Mouse (Mus musculus) intestine, embryonic 16.5 days (tissue): ENCODE data around the gene Exoc4. TPM values are rescaled to one million over a fixed set of nuclear protein-coding genes. Genes with fewer than 3 reads are reported as not detected.

ENCODE experiments used
- ATAC-seq: fragments of 200-750 bp; cut with Nextera tagmentation; 2 replicates; pipeline ENCODE4 v1.8.0; 2017; ENCODE audit warnings: moderate TSS enrichment, moderate library complexity
- H3K27ac ChIP-seq: fragments of 300-500 bp; sonication (generic); 2 replicates; pipeline ENCODE4 v1.5.1; 2014; ENCODE audit warnings: mild to moderate bottlenecking, low read length
- H3K27me3 ChIP-seq: fragments of 300-500 bp; sonication (generic); replicated peaks from 2 replicates; pipeline ENCODE4 v1.6.1; 2014; ENCODE audit warnings: low read length, control low read depth, mixed read lengths; ENCODE audit not compliant: control insufficient read depth, insufficient read depth
- H3K36me3 ChIP-seq: fragments of 300-500 bp; sonication (generic); 2 replicates; pipeline ENCODE4 v1.6.1; 2014; ENCODE audit warnings: low read length, control low read depth; ENCODE audit not compliant: control insufficient read depth, insufficient read depth
- H3K4me1 ChIP-seq: fragments of 300-500 bp; sonication (generic); 2 replicates; pipeline ENCODE4 v1.6.1; 2014; ENCODE audit warnings: low read length, control low read depth, mixed read lengths; ENCODE audit not compliant: control insufficient read depth, insufficient read depth
- H3K4me2 ChIP-seq: fragments of 300-500 bp; sonication (generic); 2 replicates; pipeline ENCODE4 v1.6.1; 2014; ENCODE audit warnings: low read depth, low read length, control low read depth
- H3K4me3 ChIP-seq: fragments of 300-500 bp; sonication (generic); 2 replicates; pipeline ENCODE4 v1.5.1; 2014; ENCODE audit warnings: mild to moderate bottlenecking, low read length
- H3K9ac ChIP-seq: fragments of 300-500 bp; sonication (generic); 2 replicates; pipeline ENCODE4 v1.6.1; 2014; ENCODE audit warnings: low read depth, low read length
- H3K9me3 ChIP-seq: fragments of 300-500 bp; sonication (generic); 2 replicates; pipeline ENCODE4 v1.6.1; 2016; ENCODE audit warnings: low read length, control low read depth; ENCODE audit not compliant: control insufficient read depth
- WGBS: fragments of 180-500 bp; shearing (Covaris S2); extraction: QIAGEN DNeasy Blood & Tissue Kit; methylation state at CpG from one replicate; pipeline ENCODE4 v1.1.7; 2014; 5-methylcytosine and 5-hydroxymethylcytosine counted together
- polyA plus RNA-seq: library from polyadenylated mRNA; unstranded; fragments of >200 nt; fragmentation: Nextera tagmentation; extraction: Ambion mirVana; gene quantifications from 2 replicates; pipeline ENCODE4 v1.2.1, GENCODE M21; 2015

The Exoc4 gene
- polyA plus RNA-seq, 1 experiment from 2014 or later = 24.1 TPM

- no peak overlapping the region for H3K4me3 ChIP-seq
- H3K27me3 ChIP-seq = no peaks in the 10 kb centered on the region
- no peaks in the 10 kb centered on the region for H3K4me1 ChIP-seq
- 64% methylated on average over 1 of the region's 1 CpGs for WGBS
- H3K27ac ChIP-seq = no peak overlapping the region
- ATAC-seq = no peak
- H3K4me2 ChIP-seq = no peak overlapping the region
- H3K9ac ChIP-seq = no peak overlapping the region
- no peaks in the 10 kb centered on the region for H3K36me3 ChIP-seq
- no peaks in the 10 kb centered on the region for H3K9me3 ChIP-seq
Measured at GRCm38 (mm10) chr6:33540356-33540755, 291.5 kb downstream of the Exoc4 start.

- WGBS = 78% methylated on average over 6 of the region's 6 CpGs
- Histone ChIP-seq H3K27me3 (no peaks in the 10 kb centered on the region), H3K4me2 (no peak overlapping the region), H3K36me3 (no peaks in the 10 kb centered on the region), H3K4me3 (no peak overlapping the region), H3K9ac (no peak overlapping the region), H3K9me3 (no peaks in the 10 kb centered on the region), H3K4me1 (no peaks in the 10 kb centered on the region), H3K27ac (no peak overlapping the region)
- no peak for ATAC-seq
Measured at GRCm38 (mm10) chr6:33542712-33543111, 293.8 kb downstream of the Exoc4 start.

GRCm38 (mm10) chr6:33551934-33552333 lies 303.0 kb downstream of the Exoc4 start:
- WGBS = 84% methylated on average over 4 of the region's 4 CpGs
- no peak overlapping the region for H3K4me2 ChIP-seq
- no peaks in the 10 kb centered on the region for H3K4me1 ChIP-seq
- no peaks in the 10 kb centered on the region for H3K27me3 ChIP-seq
- no peak overlapping the region for H3K27ac ChIP-seq
- ATAC-seq = no peak
- H3K4me3 ChIP-seq = no peak overlapping the region
- no peaks in the 10 kb centered on the region for H3K36me3 ChIP-seq
- no peaks in the 10 kb centered on the region for H3K9me3 ChIP-seq
- no peak overlapping the region for H3K9ac ChIP-seq

GRCm38 (mm10) chr6:33560925-33561324 lies 312.0 kb downstream of the Exoc4 start:
- WGBS = 86% methylated on average over 1 of the region's 1 CpGs
- no peak overlapping the region for H3K4me3 ChIP-seq
- H3K4me1 ChIP-seq = no peaks in the 10 kb centered on the region
- no peak overlapping the region for H3K9ac ChIP-seq
- H3K4me2 ChIP-seq = no peak overlapping the region
- H3K27ac ChIP-seq = no peak overlapping the region
- ATAC-seq = no peak
- H3K27me3 ChIP-seq = no peaks in the 10 kb centered on the region
- no peaks in the 10 kb centered on the region for H3K9me3 ChIP-seq
- no peaks in the 10 kb centered on the region for H3K36me3 ChIP-seq

- no peaks in the 10 kb centered on the region for H3K4me1 ChIP-seq
- H3K4me3 ChIP-seq = no peak overlapping the region
- H3K27me3 ChIP-seq = no peaks in the 10 kb centered on the region
- H3K9ac ChIP-seq = no peak overlapping the region
- ATAC-seq = no peak
- no peak overlapping the region for H3K27ac ChIP-seq
- H3K4me2 ChIP-seq = no peak overlapping the region
- H3K36me3 ChIP-seq = no peaks in the 10 kb centered on the region
- WGBS = 80% methylated on average over 2 of the region's 2 CpGs
- no peaks in the 10 kb centered on the region for H3K9me3 ChIP-seq
Measured at GRCm38 (mm10) chr6:33561911-33562310, 313.0 kb downstream of the Exoc4 start.

GRCm38 (mm10) chr6:33575947-33576346 lies 327.1 kb downstream of the Exoc4 start:
- H3K4me3 ChIP-seq = no peak overlapping the region
- no peak overlapping the region for H3K27ac ChIP-seq
- H3K27me3 ChIP-seq = no peaks in the 10 kb centered on the region
- no peaks in the 10 kb centered on the region for H3K9me3 ChIP-seq
- no peak overlapping the region for H3K9ac ChIP-seq
- no peaks in the 10 kb centered on the region for H3K4me1 ChIP-seq
- 84% methylated on average over 4 of the region's 4 CpGs for WGBS
- H3K4me2 ChIP-seq = no peak overlapping the region
- H3K36me3 ChIP-seq = no peaks in the 10 kb centered on the region
- ATAC-seq = no peak

GRCm38 (mm10) chr6:33608469-33608868 lies 359.6 kb downstream of the Exoc4 start:
- H3K4me2 ChIP-seq = no peak overlapping the region
- H3K4me1 ChIP-seq = no peaks in the 10 kb centered on the region
- H3K27ac ChIP-seq = no peak overlapping the region
- H3K36me3 ChIP-seq = no peaks in the 10 kb centered on the region
- H3K9me3 ChIP-seq = no peaks in the 10 kb centered on the region
- no peak overlapping the region for H3K9ac ChIP-seq
- no peak overlapping the region for H3K4me3 ChIP-seq
- no peaks in the 10 kb centered on the region for H3K27me3 ChIP-seq
- ATAC-seq = no peak
- WGBS = 81% methylated on average over 4 of the region's 4 CpGs

- Histone ChIP-seq H3K4me3 (no peak overlapping the region), H3K9ac (no peak overlapping the region), H3K4me1 (no peaks in the 10 kb centered on the region), H3K9me3 (no peaks in the 10 kb centered on the region), H3K4me2 (no peak overlapping the region), H3K27ac (no peak overlapping the region), H3K36me3 (no peaks in the 10 kb centered on the region), H3K27me3 (no peaks in the 10 kb centered on the region)
- WGBS = 66% methylated on average over 1 of the region's 1 CpGs
- ATAC-seq = no peak
Measured at GRCm38 (mm10) chr6:33613978-33614377, 365.1 kb downstream of the Exoc4 start.

GRCm38 (mm10) chr6:33618590-33618989 lies 369.7 kb downstream of the Exoc4 start:
- H3K27me3 ChIP-seq = no peaks in the 10 kb centered on the region
- no peaks in the 10 kb centered on the region for H3K36me3 ChIP-seq
- no peak overlapping the region for H3K4me2 ChIP-seq
- no peaks in the 10 kb centered on the region for H3K4me1 ChIP-seq
- H3K27ac ChIP-seq = no peak overlapping the region
- 92% methylated on average over 5 of the region's 5 CpGs for WGBS
- no peaks in the 10 kb centered on the region for H3K9me3 ChIP-seq
- no peak overlapping the region for H3K9ac ChIP-seq
- H3K4me3 ChIP-seq = no peak overlapping the region
- no peak for ATAC-seq

- Histone ChIP-seq H3K9ac (no peak overlapping the region), H3K36me3 (no peaks in the 10 kb centered on the region), H3K4me1 (no peaks in the 10 kb centered on the region), H3K4me3 (no peak overlapping the region), H3K27me3 (no peaks in the 10 kb centered on the region), H3K4me2 (no peak overlapping the region), H3K27ac (no peak overlapping the region), H3K9me3 (no peaks in the 10 kb centered on the region)
- 64% methylated on average over 1 of the region's 1 CpGs for WGBS
- ATAC-seq = no peak
Measured at GRCm38 (mm10) chr6:33620701-33621100, 371.8 kb downstream of the Exoc4 start.
